Mouse (Mus musculus): ENCODE data around the gene Cdca8. TPM values are rescaled to one million over a fixed set of nuclear protein-coding genes. Genes with fewer than 3 reads are reported as not detected.

Gene Cdca8
- total and polyA plus RNA-seq, 3 experiments = 58.8 to 188 (median 101) TPM

- in situ Hi-C loops (cut with MboI; ENCODE audit: low pct_ligation_motif_present, low pct_unique_long_range_greater_than_20kb, low sequenced_read_pairs) (no loop called here), dilution Hi-C loops (cut with MboI; ENCODE audit: extremely low pct_ligation_motif_present, extremely low pct_unique_long_range_greater_than_20kb, low sequenced_read_pairs) (no loop called here)
- DNase-seq (ENCODE audit: extremely low read depth) = no peak
- Histone ChIP-seq H3K4me3 (replicated peaks in 1 of 3; ENCODE audit: low read depth in 2 of 3, low read length in 2 of 3, poor library complexity in 1 of 3) (no peak overlapping the region), H3K9me3 (replicated peaks; ENCODE audit: low read length) (peaks cover 10% of the 10 kb centered on the region), H3K27ac (ENCODE audit: insufficient read depth, low read depth) (no peak overlapping the region), H3K4me2 (ENCODE audit: insufficient read depth, low read depth, poor library complexity, severe bottlenecking) (no peak overlapping the region), H3K4me1 (ENCODE audit: control insufficient read depth in 1 of 2, insufficient read depth in 2 of 2) (peaks cover 0 to 3% of the 10 kb centered on the region in 2 experiments; a peak in 1 of 4 replicates), H3K79me2 (replicated peaks; ENCODE audit: control insufficient read depth, extremely low read depth, insufficient read depth, poor library complexity, severe bottlenecking) (no peaks in the 10 kb centered on the region), H3K36me3 (replicated peaks in 1 of 2; ENCODE audit: control insufficient read depth in 1 of 2, insufficient read depth in 1 of 2, low read length in 1 of 2) (no peaks in the 10 kb centered on the region), H3K27me3 (replicated peaks) (peaks cover 56% of the 10 kb centered on the region), H3K9ac (ENCODE audit: insufficient read depth, low read depth) (no peak overlapping the region)
- TF ChIP-seq TBP (conservative IDR thresholded peaks at IDR 0.05; ENCODE audit: low read depth, low read length) (no peak), BHLHE40 (IDR thresholded peaks at IDR 0.05; ENCODE audit: low read depth, low read length) (no peak), TCF12 (IDR thresholded peaks at IDR 0.05; ENCODE audit: low read depth, low read length) (no peak), ZC3H11A (IDR thresholded peaks at IDR 0.05; ENCODE audit: low read depth, low read length) (no peak)
These were observed 56.9 kb downstream of the Cdca8 start for GRCm38 (mm10) chr4:124882151-124882729.

- H3K9ac ChIP-seq (ENCODE audit: insufficient read depth, low read depth) = no peak overlapping the region
- H3K4me1 ChIP-seq (ENCODE audit: control insufficient read depth in 1 of 2, insufficient read depth in 2 of 2) = peaks cover 0 to under 1% of the 10 kb centered on the region in 2 experiments; a peak in 1 of 4 replicates
- peaks cover 10% of the 10 kb centered on the region for H3K9me3 ChIP-seq (replicated peaks; ENCODE audit: low read length)
- H3K4me2 ChIP-seq (ENCODE audit: insufficient read depth, low read depth, poor library complexity, severe bottlenecking) = no peak overlapping the region
- dilution Hi-C loops (cut with MboI; ENCODE audit: extremely low pct_ligation_motif_present, extremely low pct_unique_long_range_greater_than_20kb, low sequenced_read_pairs) = no loop called here
- no peak overlapping the region for H3K4me3 ChIP-seq (replicated peaks in 1 of 3; ENCODE audit: low read depth in 2 of 3, low read length in 2 of 3, poor library complexity in 1 of 3)
- H3K27ac ChIP-seq (ENCODE audit: insufficient read depth, low read depth) = no peak overlapping the region
- no peaks in the 10 kb centered on the region for H3K79me2 ChIP-seq (replicated peaks; ENCODE audit: control insufficient read depth, extremely low read depth, insufficient read depth, poor library complexity, severe bottlenecking)
- H3K36me3 ChIP-seq (replicated peaks in 1 of 2; ENCODE audit: control insufficient read depth in 1 of 2, insufficient read depth in 1 of 2, low read length in 1 of 2) = no peaks in the 10 kb centered on the region
- in situ Hi-C loops (cut with MboI; ENCODE audit: low pct_ligation_motif_present, low pct_unique_long_range_greater_than_20kb, low sequenced_read_pairs) = no loop called here
- H3K27me3 ChIP-seq (replicated peaks) = peaks cover 52% of the 10 kb centered on the region
- no peak for TF ChIP-seq USF1 (IDR thresholded peaks at IDR 0.05; ENCODE audit: low read depth, low read length)
- TF ChIP-seq MYC (IDR thresholded peaks at IDR 0.05; ENCODE audit: low read depth, low read length) = no peak
- no peak for TF ChIP-seq HCFC1 (IDR thresholded peaks at IDR 0.05; ENCODE audit: low read depth, low read length)
- TF ChIP-seq CHD1 (IDR thresholded peaks at IDR 0.05; ENCODE audit: low read depth, low read length) = no peak
- no peak for TF ChIP-seq ZC3H11A (IDR thresholded peaks at IDR 0.05; ENCODE audit: low read depth, low read length)
- no peak for TF ChIP-seq ZKSCAN1 (IDR thresholded peaks at IDR 0.05; ENCODE audit: borderline replicate concordance, low read depth, low read length)
- TF ChIP-seq POLR2A (IDR thresholded peaks at IDR 0.05; ENCODE audit: low read depth, low read length) = no peak
- no peak for TF ChIP-seq EP300 (IDR thresholded peaks at IDR 0.05; ENCODE audit: low read length)
- no peak for TF ChIP-seq ZMIZ1 (IDR thresholded peaks at IDR 0.05; ENCODE audit: low read depth, low read length)
- TF ChIP-seq RCOR1 (conservative IDR thresholded peaks at IDR 0.05; ENCODE audit: low read depth, low read length) = no peak
- no peak for TF ChIP-seq SIN3A (IDR thresholded peaks at IDR 0.05; ENCODE audit: low read length)
- no peak for TF ChIP-seq UBTF (IDR thresholded peaks at IDR 0.05; ENCODE audit: low read depth, low read length)
- TF ChIP-seq BHLHE40 (IDR thresholded peaks at IDR 0.05; ENCODE audit: low read depth, low read length) = no peak
- no peak for TF ChIP-seq CHD2 (IDR thresholded peaks at IDR 0.05; ENCODE audit: low read length)
- TF ChIP-seq MAZ (IDR thresholded peaks at IDR 0.05; ENCODE audit: low read depth, low read length) = no peak
- no peak for DNase-seq (ENCODE audit: extremely low read depth)
These were observed 57.7 kb downstream of the Cdca8 start for GRCm38 (mm10) chr4:124881341-124881908.

Data from CH12.LX (cell line).